Mouse (Mus musculus) neural tube, embryonic 14.5 days (tissue): ENCODE data around the gene Slc6a19. TPM values are rescaled to one million over a fixed set of nuclear protein-coding genes. Genes with fewer than 3 reads are reported as not detected.
"Not testable (repeated sequence)": the region's sequence is repeated elsewhere in the genome, so short reads cannot be mapped to it uniquely, and the experiment has no call there.

Experiments used
- ATAC-seq: fragments of 200-750 bp; cut with Nextera tagmentation; 2 replicates; pipeline ENCODE4 v1.8.0; 2017; ENCODE audit warnings: low read depth, mild to moderate bottlenecking, moderate TSS enrichment, moderate library complexity
- H3K27ac ChIP-seq: fragments of 300-500 bp; sonication (generic); 2 replicates; pipeline ENCODE4 v1.5.1; 2014; ENCODE audit warnings: low read depth, mild to moderate bottlenecking, control low read depth, low read length, moderate library complexity, mixed read lengths
- H3K27me3 ChIP-seq: fragments of 300-500 bp; sonication (generic); 2 replicates; pipeline ENCODE4 v1.6.1; 2014; ENCODE audit warnings: low read length; ENCODE audit not compliant: control insufficient read depth, insufficient read depth
- H3K36me3 ChIP-seq: fragments of 300-500 bp; sonication (generic); 2 replicates; pipeline ENCODE4 v1.6.1; 2014; ENCODE audit warnings: low read length, mixed read lengths; ENCODE audit not compliant: control insufficient read depth, insufficient read depth
- H3K4me1 ChIP-seq: fragments of 300-500 bp; sonication (generic); 2 replicates; pipeline ENCODE4 v1.6.1; 2014; ENCODE audit warnings: low read length; ENCODE audit not compliant: control insufficient read depth, insufficient read depth
- H3K4me2 ChIP-seq: fragments of 300-500 bp; sonication (generic); 2 replicates; pipeline ENCODE4 v1.6.1; 2014; ENCODE audit warnings: mild to moderate bottlenecking, low read depth, low read length, control low read depth
- H3K4me3 ChIP-seq: fragments of 300-500 bp; sonication (generic); 2 replicates; pipeline ENCODE4 v1.5.1; 2014; ENCODE audit warnings: low read depth, low read length, control low read depth, mixed read lengths
- H3K9ac ChIP-seq: fragments of 300-500 bp; sonication (generic); replicated peaks from 2 replicates; pipeline ENCODE4 v1.6.1; 2014; ENCODE audit warnings: low read depth, mild to moderate bottlenecking, control low read depth, low read length, mixed read lengths
- H3K9me3 ChIP-seq: fragments of 300-500 bp; sonication (generic); 2 replicates; pipeline ENCODE4 v1.6.1; 2016; ENCODE audit warnings: low read length; ENCODE audit not compliant: control insufficient read depth
- WGBS: fragments of 180-500 bp; shearing (Covaris S2); extraction: QIAGEN DNeasy Blood & Tissue Kit; methylation state at CpG from one replicate; pipeline ENCODE4 v1.1.7; 2014; 5-methylcytosine and 5-hydroxymethylcytosine counted together
- polyA plus RNA-seq: library from polyadenylated mRNA; unstranded; fragments of >200 nt; fragmentation: Nextera tagmentation; extraction: Ambion mirVana; gene quantifications from 2 replicates; pipeline ENCODE4 v1.2.1, GENCODE M21; 2014

Gene Slc6a19
- polyA plus RNA-seq = 0.07 and 0.54 TPM in 2 replicates

- H3K36me3 ChIP-seq = no peaks in the 10 kb centered on the region
- no peak within 1 kb of the TSS for H3K4me3 ChIP-seq
- no peak within 1 kb of the TSS for H3K9ac ChIP-seq
- WGBS = 65% methylated on average over 7 of the region's 7 CpGs
- no peak within 1 kb of the TSS for H3K4me2 ChIP-seq
- no peak within 1 kb of the TSS for H3K27ac ChIP-seq
- no peaks in the 10 kb centered on the region for H3K9me3 ChIP-seq
- H3K4me1 ChIP-seq = no peaks in the 10 kb centered on the region
- peak; percentile 68; the same call in 1 of the 2 replicates for ATAC-seq
- no peaks in the 10 kb centered on the region for H3K27me3 ChIP-seq
These were observed at the start of gene Slc6a19 for GRCm38 (mm10) chr13:73704694-73705325. Slc6a19 (minus strand) TSS chr13:73704865.

GRCm38 (mm10) chr13:73751284-73751683 is 46.6 kb upstream of the Slc6a19 start:
- no peak overlapping the region for H3K9ac ChIP-seq
- 96% methylated on average over 3 of the region's 3 CpGs for WGBS
- H3K4me1 ChIP-seq = 0 out of 2 replicates have a peak, but pooled peaks cover 6% of the 10 kb centered on the region
- no peaks in the 10 kb centered on the region for H3K9me3 ChIP-seq
- no peak overlapping the region for H3K4me2 ChIP-seq
- no peak overlapping the region; the same call in 1 of the 2 replicates for H3K27ac ChIP-seq
- ATAC-seq = no peak
- no peaks in the 10 kb centered on the region for H3K36me3 ChIP-seq
- no peak overlapping the region for H3K4me3 ChIP-seq
- no peaks in the 10 kb centered on the region for H3K27me3 ChIP-seq

- Histone ChIP-seq H3K9ac (no peak overlapping the region), H3K4me3 (no peak overlapping the region), H3K27me3 (no peaks in the 10 kb centered on the region), H3K4me2 (no peak overlapping the region), H3K9me3 (no peaks in the 10 kb centered on the region), H3K27ac (no peak overlapping the region), H3K4me1 (0 out of 2 replicates have a peak, but pooled peaks cover 6% of the 10 kb centered on the region), H3K36me3 (no peaks in the 10 kb centered on the region)
- ATAC-seq = no peak; the same call in 1 of the 2 replicates
- 52% methylated on average over 6 of the region's 6 CpGs for WGBS
These were observed 45.8 kb upstream of the Slc6a19 start for GRCm38 (mm10) chr13:73750435-73750834.

GRCm38 (mm10) chr13:73748663-73749440 is 44.2 kb upstream of the Slc6a19 start:
- Histone ChIP-seq H3K36me3 (no peaks in the 10 kb centered on the region), H3K9ac (no peak overlapping the region), H3K4me2 (no peak overlapping the region), H3K4me3 (no peak overlapping the region), H3K9me3 (no peaks in the 10 kb centered on the region), H3K4me1 (0 out of 2 replicates have a peak, but pooled peaks cover 6% of the 10 kb centered on the region), H3K27me3 (no peaks in the 10 kb centered on the region), H3K27ac (no peak overlapping the region; the same call in 1 of the 2 replicates)
- ATAC-seq = no peak
- 36% methylated on average over 15 of the region's 15 CpGs for WGBS

- H3K4me2 ChIP-seq = no peak overlapping the region
- H3K4me3 ChIP-seq = no peak overlapping the region
- 0 out of 2 replicates have a peak overlapping the region, but pooled peaks have one; percentile 7 for H3K9ac ChIP-seq
- no peak overlapping the region for H3K27ac ChIP-seq
- ATAC-seq = no peak
- WGBS = 60% methylated on average over 3 of the region's 3 CpGs
- peaks cover 4% of the 10 kb centered on the region; the same call in 1 of the 2 replicates for H3K4me1 ChIP-seq
- no peaks in the 10 kb centered on the region for H3K36me3 ChIP-seq
- H3K9me3 ChIP-seq = no peaks in the 10 kb centered on the region
- H3K27me3 ChIP-seq = no peaks in the 10 kb centered on the region
These were observed 39.0 kb upstream of the Slc6a19 start for GRCm38 (mm10) chr13:73743662-73744061.

- H3K9ac ChIP-seq = no peak overlapping the region
- H3K4me2 ChIP-seq = no peak overlapping the region
- no peak overlapping the region for H3K4me3 ChIP-seq
- H3K4me1 ChIP-seq = peaks cover 4% of the 10 kb centered on the region; the same call in 1 of the 2 replicates
- no peaks in the 10 kb centered on the region for H3K9me3 ChIP-seq
- peak; percentile 70; the same call in 1 of the 2 replicates for ATAC-seq
- H3K36me3 ChIP-seq = no peaks in the 10 kb centered on the region
- WGBS = 36% methylated on average over 4 of the region's 4 CpGs
- no peaks in the 10 kb centered on the region for H3K27me3 ChIP-seq
- no peak overlapping the region for H3K27ac ChIP-seq
These were observed 38.3 kb upstream of the Slc6a19 start for GRCm38 (mm10) chr13:73742944-73743343.

GRCm38 (mm10) chr13:73740399-73740944 is 35.8 kb upstream of the Slc6a19 start:
- not testable (repeated sequence) for H3K36me3 ChIP-seq, ATAC-seq, H3K4me2 ChIP-seq, H3K4me3 ChIP-seq, H3K9me3 ChIP-seq, H3K27ac ChIP-seq, H3K4me1 ChIP-seq, H3K27me3 ChIP-seq, H3K9ac ChIP-seq
- WGBS = 58% methylated on average over 2 of the region's 2 CpGs

GRCm38 (mm10) chr13:73736943-73737342 is 32.3 kb upstream of the Slc6a19 start:
- H3K27me3 ChIP-seq = peaks cover 3% of the 10 kb centered on the region; the same call in 1 of the 2 replicates
- no peaks in the 10 kb centered on the region for H3K36me3 ChIP-seq
- H3K9me3 ChIP-seq = no peaks in the 10 kb centered on the region
- no peak overlapping the region for H3K4me3 ChIP-seq
- H3K4me2 ChIP-seq = no peak overlapping the region
- H3K4me1 ChIP-seq = no peaks in the 10 kb centered on the region; the same call in 1 of the 2 replicates
- WGBS = 92% methylated on average over 3 of the region's 3 CpGs
- H3K27ac ChIP-seq = no peak overlapping the region
- no peak for ATAC-seq
- H3K9ac ChIP-seq = no peak overlapping the region
